Mouse (Mus musculus) spleen, postnatal 4 days (tissue): ENCODE data around the gene Galnt6.
"Not testable (repeated sequence)": the region's sequence is repeated elsewhere in the genome, so short reads cannot be mapped to it uniquely, and the experiment has no call there.

Experiments used
- DNase-seq, 2 experiments: peaks; one replicate each; pipeline ENCODE4 v3.0.0; 2022; ENCODE audit warnings: low spot score in 2 of 2

Galnt6 gene

GRCm38 (mm10) chr15:100729281-100729985 is at the start of gene Galnt6:
TSS of gene Galnt6 (minus strand) at chr15:100729376.
- DNase-seq, result peak; percentile 66 to 81

GRCm38 (mm10) chr15:100777020-100778016 is 48.1 kb upstream of the Galnt6 start:
- DNase-seq, result no peak

- no peak for DNase-seq
Observed at GRCm38 (mm10) chr15:100776424-100776823, 47.2 kb upstream of the Galnt6 start.

- no peak for DNase-seq
Observed at GRCm38 (mm10) chr15:100775189-100776166, 46.3 kb upstream of the Galnt6 start.

GRCm38 (mm10) chr15:100773859-100774258 is 44.7 kb upstream of the Galnt6 start:
- DNase-seq, result not testable (repeated sequence)

GRCm38 (mm10) chr15:100772685-100773084 is 43.5 kb upstream of the Galnt6 start:
- no peak for DNase-seq

GRCm38 (mm10) chr15:100770338-100770737 is 41.2 kb upstream of the Galnt6 start:
- DNase-seq, result no peak

GRCm38 (mm10) chr15:100769023-100769422 is 39.8 kb upstream of the Galnt6 start:
- not testable (repeated sequence) for DNase-seq

- no peak for DNase-seq
Observed at GRCm38 (mm10) chr15:100767851-100768250, 38.7 kb upstream of the Galnt6 start.

GRCm38 (mm10) chr15:100766826-100767225 is 37.6 kb upstream of the Galnt6 start:
- DNase-seq, result no peak

- DNase-seq, result no peak
Observed at GRCm38 (mm10) chr15:100764163-100764951, 35.2 kb upstream of the Galnt6 start.

GRCm38 (mm10) chr15:100762649-100763048 is 33.5 kb upstream of the Galnt6 start:
- DNase-seq, result no peak

- DNase-seq, result peak; percentile 80 to 88
Observed at GRCm38 (mm10) chr15:100761419-100762185, 32.4 kb upstream of the Galnt6 start, which contains the start of gene Slc4a8. TSS of gene Slc4a8 (plus strand) at chr15:100761747.

GRCm38 (mm10) chr15:100761036-100761418 is 31.9 kb upstream of the Galnt6 start:
- no peak for DNase-seq

GRCm38 (mm10) chr15:100759286-100759685 is 30.1 kb upstream of the Galnt6 start:
- DNase-seq, result no peak

- DNase-seq, result peak; percentile 53 to 81
Observed at GRCm38 (mm10) chr15:100757527-100757978, 28.4 kb upstream of the Galnt6 start.

- no peak for DNase-seq
Observed at GRCm38 (mm10) chr15:100755881-100756624, 26.9 kb upstream of the Galnt6 start.

- DNase-seq, result no peak
Observed at GRCm38 (mm10) chr15:100755498-100755859, 26.3 kb upstream of the Galnt6 start.
